Mouse (Mus musculus): ENCODE data around the gene Olfr1034. TPM values are rescaled to one million over a fixed set of nuclear protein-coding genes. Genes with fewer than 3 reads are reported as not detected.

Olfr1034 gene
- not detected for polyA plus RNA-seq (2017; shearing (Covaris generic))

DNA sequence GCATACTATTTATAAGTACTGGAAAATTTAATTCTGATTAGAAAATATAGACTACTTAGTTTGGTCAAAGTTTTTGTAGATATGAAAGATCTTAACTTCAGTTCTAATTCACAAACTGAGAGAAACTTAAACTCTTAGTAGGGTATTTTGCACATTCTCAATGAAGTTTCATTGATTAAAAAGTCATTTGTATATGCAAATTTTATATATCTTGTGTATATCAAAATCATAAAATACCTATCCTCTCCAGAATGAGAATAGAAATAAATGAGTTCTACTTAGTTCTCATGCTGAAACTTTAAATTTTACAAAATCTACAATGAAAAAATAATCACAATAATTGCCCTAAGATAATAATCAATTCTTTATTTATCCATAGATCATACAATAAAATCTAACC is at the start of gene Olfr1034:
Olfr1034 (plus strand) TSS at position 301 of the 400 bp plus-strand sequence.

DNA sequence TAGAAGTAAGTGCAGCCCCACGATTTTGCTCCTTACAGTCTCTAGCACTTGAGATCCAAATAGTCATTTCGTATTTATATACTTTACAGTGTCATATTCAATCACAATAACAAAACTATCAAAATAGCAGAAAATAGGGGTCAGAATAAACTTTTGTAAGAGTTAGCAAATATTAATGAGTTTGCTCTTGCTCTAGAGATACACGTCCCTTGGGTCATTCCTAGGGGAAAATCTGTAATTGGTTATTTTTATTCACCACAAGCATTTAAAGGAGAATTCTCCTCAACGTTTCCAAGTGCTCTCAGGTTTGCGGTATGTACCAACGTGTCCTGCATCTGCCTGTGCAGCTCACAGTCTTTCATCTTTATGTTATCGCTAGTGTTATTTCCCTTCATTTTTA is 40.4 kb upstream of the Olfr1034 start, which contains the start of gene Olfr1032:
Olfr1032 (plus strand) TSS at position 301 of the 400 bp plus-strand sequence.

DNA sequence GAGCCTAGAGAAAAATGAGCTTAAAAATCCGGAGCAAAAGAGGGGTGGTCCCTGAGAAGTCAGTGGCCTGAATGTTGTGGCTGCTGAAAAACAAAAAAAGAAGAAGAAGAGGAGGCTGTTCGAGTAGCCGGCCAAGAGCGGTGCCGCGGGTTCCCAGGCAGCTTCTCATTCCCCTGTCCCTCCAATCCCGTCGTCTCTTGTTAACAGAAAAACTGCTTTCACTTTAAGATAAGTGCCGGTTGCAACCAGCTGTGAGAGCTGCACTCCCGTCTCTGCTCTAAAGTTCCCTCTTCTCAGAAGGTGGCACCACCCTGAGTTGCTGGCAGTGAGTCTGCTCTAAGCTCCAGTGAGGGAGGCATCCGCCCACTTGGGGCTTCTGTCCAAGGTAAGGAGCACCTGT is 25.3 kb upstream of the Olfr1034 start, which contains the start of gene Olfr1033:
Olfr1033 (plus strand) TSS at position 228 of the 400 bp plus-strand sequence.

DNA sequence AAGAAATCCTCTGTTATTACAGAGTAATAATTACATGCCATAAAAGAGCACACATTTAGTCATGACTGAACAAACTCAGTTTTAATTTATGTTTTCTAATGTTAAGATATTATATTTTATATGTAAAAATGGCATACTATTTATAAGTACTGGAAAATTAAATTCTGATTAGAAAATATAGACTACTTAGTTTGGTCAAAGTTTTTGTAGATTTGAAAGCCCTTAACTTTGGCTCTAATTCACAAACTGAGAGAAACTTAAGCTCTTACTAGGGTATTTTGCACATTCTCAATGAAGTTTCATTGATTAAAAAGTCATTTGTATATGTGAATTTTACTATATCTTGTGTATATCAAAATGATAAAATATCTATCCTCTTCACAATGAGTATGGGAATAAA is 28.0 kb downstream of the Olfr1034 start, which contains the start of gene Olfr1036:
Olfr1036 (plus strand) TSS at position 301 of the 400 bp plus-strand sequence.

DNA sequence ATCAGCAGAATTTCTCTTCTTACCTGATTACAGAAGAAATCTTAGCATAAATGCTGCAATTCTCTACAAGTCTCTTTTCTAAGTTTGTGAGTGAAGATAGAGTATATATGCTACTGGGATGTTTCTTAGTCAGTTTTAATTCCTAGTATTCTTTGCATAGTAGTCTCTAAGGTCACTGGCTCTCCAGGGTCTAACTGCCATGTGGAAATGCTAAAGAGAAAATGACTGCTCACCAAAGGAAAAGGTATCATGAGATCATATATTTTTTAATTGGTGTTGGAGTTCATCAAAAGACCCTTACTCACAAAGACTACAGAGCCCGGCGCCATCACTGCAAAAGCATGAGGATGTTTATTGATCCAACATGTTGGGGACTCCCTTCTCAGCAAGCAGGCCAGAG is 41.6 kb downstream of the Olfr1034 start, which contains the start of gene Olfr1037:
Olfr1037 (minus strand) TSS at position 101 of the 400 bp plus-strand sequence.

Other genes starting within 250 kb of the Olfr1034 start
- gene Olfr1016, start 243.3 kb upstream of the Olfr1034 start, polyA plus RNA-seq (2017; shearing (Covaris generic)): not detected
- not detected for gene Olfr1018, start 227.4 kb upstream of the Olfr1034 start, polyA plus RNA-seq (2017; shearing (Covaris generic))
- not detected for gene Olfr1019, start 200.4 kb upstream of the Olfr1034 start, polyA plus RNA-seq (2017; shearing (Covaris generic))
- 0.35 TPM for gene Olfr1020, start 198.8 kb upstream of the Olfr1034 start, polyA plus RNA-seq (2017; shearing (Covaris generic))
- not detected for gene Olfr1022, start 177.3 kb upstream of the Olfr1034 start, polyA plus RNA-seq (2017; shearing (Covaris generic))
- gene Olfr1023, start 160.2 kb upstream of the Olfr1034 start, polyA plus RNA-seq (2017; shearing (Covaris generic)): not detected
- not detected for gene Olfr1024, start 140.8 kb upstream of the Olfr1034 start, polyA plus RNA-seq (2017; shearing (Covaris generic))
- gene Olfr1025-ps1, start 130.7 kb upstream of the Olfr1034 start, polyA plus RNA-seq (2017; shearing (Covaris generic)): not detected
- not detected for gene Olfr1026, start 124.3 kb upstream of the Olfr1034 start, polyA plus RNA-seq (2017; shearing (Covaris generic))
- not detected for gene Olfr1028, start 95.4 kb upstream of the Olfr1034 start, polyA plus RNA-seq (2017; shearing (Covaris generic))
- not detected for gene Olfr1029, start 72.0 kb upstream of the Olfr1034 start, polyA plus RNA-seq (2017; shearing (Covaris generic))
- gene Olfr1030, start 66.6 kb upstream of the Olfr1034 start, polyA plus RNA-seq (2017; shearing (Covaris generic)): 0.14 TPM
- gene Olfr1031, start 55.6 kb upstream of the Olfr1034 start, polyA plus RNA-seq (2017; shearing (Covaris generic)): not detected
- gene Olfr1032, start 40.3 kb upstream of the Olfr1034 start, polyA plus RNA-seq (2017; shearing (Covaris generic)): not detected
- gene Olfr1033, start 25.2 kb upstream of the Olfr1034 start, polyA plus RNA-seq (2017; shearing (Covaris generic)): 11.3 TPM
- not detected for gene Olfr1036, start 28.1 kb downstream of the Olfr1034 start, polyA plus RNA-seq (2017; shearing (Covaris generic))
- gene Olfr1037, start 41.5 kb downstream of the Olfr1034 start, polyA plus RNA-seq (2017; shearing (Covaris generic)): not detected
- gene Olfr1039, start 90.1 kb downstream of the Olfr1034 start, polyA plus RNA-seq (2017; shearing (Covaris generic)): not detected
- gene Olfr1040, start 100.9 kb downstream of the Olfr1034 start, polyA plus RNA-seq (2017; shearing (Covaris generic)): not detected
- 0.14 TPM for gene Olfr1042, start 116.0 kb downstream of the Olfr1034 start, polyA plus RNA-seq (2017; shearing (Covaris generic))
- gene Olfr1043, start 121.7 kb downstream of the Olfr1034 start, polyA plus RNA-seq (2017; shearing (Covaris generic)): not detected
- not detected for gene Olfr1044, start 132.0 kb downstream of the Olfr1034 start, polyA plus RNA-seq (2017; shearing (Covaris generic))
- not detected for gene Olfr52, start 139.8 kb downstream of the Olfr1034 start, polyA plus RNA-seq (2017; shearing (Covaris generic))
- gene Olfr1045, start 157.1 kb downstream of the Olfr1034 start, polyA plus RNA-seq (2017; shearing (Covaris generic)): 0.12 TPM
- not detected for gene Olfr1046, start 173.5 kb downstream of the Olfr1034 start, polyA plus RNA-seq (2017; shearing (Covaris generic))
- gene Olfr1047, start 185.5 kb downstream of the Olfr1034 start, polyA plus RNA-seq (2017; shearing (Covaris generic)): not detected
- gene Olfr1048, start 194.4 kb downstream of the Olfr1034 start, polyA plus RNA-seq (2017; shearing (Covaris generic)): 0.20 TPM
- gene Olfr1049, start 212.5 kb downstream of the Olfr1034 start, polyA plus RNA-seq (2017; shearing (Covaris generic)): not detected
- not detected for gene Olfr1051, start 233.2 kb downstream of the Olfr1034 start, polyA plus RNA-seq (2017; shearing (Covaris generic))
- gene Olfr1052, start 246.6 kb downstream of the Olfr1034 start, polyA plus RNA-seq (2017; shearing (Covaris generic)): not detected